Mouse (Mus musculus): ENCODE measurements around the gene Igf1r. TPM values are rescaled to one million over a fixed set of nuclear protein-coding genes. Genes with fewer than 3 reads are reported as not detected.
A peak's percentile ranks its signal among the peaks of the same experiment; 100 is the strongest.

The Igf1r gene
- polyA plus RNA-seq, 1 experiment from 2014 or later = 15.2 TPM

DNA sequence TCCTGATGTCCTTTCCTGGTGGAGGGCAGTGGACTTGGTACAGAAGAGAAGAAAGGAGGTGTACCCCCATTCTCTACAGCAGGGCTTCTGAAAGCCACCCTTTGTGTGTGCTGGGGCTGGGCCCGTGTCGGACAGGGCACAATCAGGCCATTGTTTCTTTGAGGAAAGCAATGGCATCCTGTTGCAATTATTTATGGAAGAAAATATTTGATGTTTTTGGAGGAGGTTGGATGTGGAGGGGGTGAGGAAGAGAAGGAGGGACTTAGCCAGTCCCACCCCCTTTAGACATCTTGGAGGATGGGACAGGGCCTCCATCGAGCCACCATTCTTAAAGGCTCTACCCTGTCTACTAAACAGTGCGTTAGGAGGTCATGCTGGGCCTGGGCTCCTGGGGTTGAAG is 142.9 kb downstream of the Igf1r start:
- WGBS = 81% methylated on average over 4 of the region's 4 CpGs

DNA sequence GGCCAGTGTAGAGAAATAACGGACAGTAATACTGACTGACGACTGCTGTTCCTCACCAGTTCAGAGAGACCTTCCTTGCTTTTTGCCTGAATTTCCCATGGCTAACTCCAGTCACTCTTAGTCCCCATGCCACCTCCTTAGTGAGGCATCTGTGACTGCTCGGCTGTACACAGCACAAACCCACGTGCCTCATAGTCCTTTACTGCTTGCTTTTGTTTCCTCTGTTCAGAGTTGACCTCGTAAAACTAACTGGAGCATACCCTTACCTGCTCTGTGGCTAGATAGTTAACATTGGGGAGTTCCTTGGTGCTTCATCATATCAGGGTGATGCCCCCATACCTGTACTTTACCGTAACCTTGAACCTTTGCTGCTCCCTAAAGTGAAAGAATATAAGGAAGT is 143.8 kb downstream of the Igf1r start:
- Histone ChIP-seq H3K4me2 (replicated peaks) (no peak overlapping the region), H3K9ac (no peak overlapping the region), H3K4me1 (replicated peaks) (peaks cover 14% of the 10 kb centered on the region; the same call in 1 of the 2 replicates), H3K9me3 (no peaks in the 10 kb centered on the region), H3K27me3 (replicated peaks) (no peaks in the 10 kb centered on the region), H3K4me3 (replicated peaks) (no peak overlapping the region), H3K27ac (no peak overlapping the region), H3K36me3 (no peaks in the 10 kb centered on the region)
- ATAC-seq = no peak
- 78% methylated on average over 6 of the region's 6 CpGs for WGBS

More for the DNA sequence above, 142.9 kb downstream of the Igf1r start:
- H3K36me3 ChIP-seq = no peaks in the 10 kb centered on the region
- H3K4me3 ChIP-seq (replicated peaks) = no peak overlapping the region
- H3K9me3 ChIP-seq = no peaks in the 10 kb centered on the region
- no peak overlapping the region for H3K9ac ChIP-seq
- ATAC-seq = no peak
- H3K4me1 ChIP-seq (replicated peaks) = peaks cover 14% of the 10 kb centered on the region; the same call in 1 of the 2 replicates
- no peaks in the 10 kb centered on the region for H3K27me3 ChIP-seq (replicated peaks)
- no peak overlapping the region for H3K4me2 ChIP-seq (replicated peaks)
- H3K27ac ChIP-seq = no peak overlapping the region

DNA sequence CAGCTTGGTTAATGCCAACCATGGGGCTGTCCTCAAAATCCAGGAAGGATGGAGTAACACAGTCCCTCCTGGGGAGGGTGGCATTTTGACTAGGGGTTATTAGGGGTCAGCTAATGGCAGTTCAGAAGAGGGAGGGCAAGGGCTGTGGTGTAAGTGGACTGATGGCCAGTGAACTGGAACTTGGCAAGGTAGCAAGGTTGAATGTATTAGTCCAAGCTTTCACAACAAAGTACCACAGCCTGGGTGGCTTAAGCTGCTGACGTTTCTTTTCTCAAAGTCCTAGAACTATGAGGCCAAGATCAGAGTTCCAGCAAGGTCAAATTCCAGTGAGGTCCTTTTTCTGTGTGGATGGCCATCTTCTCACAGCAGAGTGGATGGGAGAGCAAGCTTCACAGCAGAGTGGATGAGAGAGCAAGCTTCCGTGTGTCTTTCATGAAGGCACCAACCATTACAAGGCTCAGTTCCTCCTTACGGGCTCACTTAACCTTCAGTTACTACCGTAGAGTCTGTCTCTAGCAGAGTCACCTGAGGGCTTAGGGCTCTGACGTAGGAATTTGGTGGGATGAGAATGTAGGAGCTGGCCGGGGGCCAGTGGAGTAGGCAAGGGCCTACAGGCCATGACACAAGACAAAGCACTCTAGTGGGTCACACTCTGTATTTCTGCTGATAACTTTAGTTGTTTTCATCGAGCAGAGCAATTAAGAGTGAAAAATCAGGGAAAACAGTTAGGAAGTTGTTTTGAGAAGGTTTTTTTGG is 144.6 kb downstream of the Igf1r start:
- Histone ChIP-seq H3K27me3 (replicated peaks) (no peaks in the 10 kb centered on the region), H3K4me2 (replicated peaks) (no peak overlapping the region), H3K36me3 (no peaks in the 10 kb centered on the region), H3K4me1 (replicated peaks) (peaks cover 14% of the 10 kb centered on the region; the same call in 1 of the 2 replicates), H3K9ac (no peak overlapping the region), H3K27ac (no peak overlapping the region), H3K9me3 (no peaks in the 10 kb centered on the region), H3K4me3 (replicated peaks) (no peak overlapping the region)
- no peak for ATAC-seq
- WGBS = 86% methylated on average over 7 of the region's 7 CpGs

DNA sequence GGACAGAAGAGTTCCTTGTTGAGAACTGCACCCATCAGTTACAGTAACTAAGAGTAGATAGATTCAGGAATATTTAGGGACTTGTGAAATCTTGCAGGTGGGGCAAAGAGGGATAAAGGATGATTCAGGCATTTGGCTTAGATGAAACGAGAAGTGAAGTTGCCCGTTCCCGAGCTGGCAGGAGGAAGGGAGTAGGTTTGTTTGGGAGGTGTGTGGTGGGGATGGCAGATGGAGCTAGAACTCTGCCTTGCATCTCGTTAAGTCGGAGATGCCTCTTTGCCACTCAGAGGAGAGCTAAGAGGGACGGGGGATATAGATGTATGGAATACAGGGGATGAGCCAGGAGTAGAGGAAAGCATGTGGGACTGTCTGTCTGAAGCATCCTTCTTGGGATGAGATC is 145.5 kb downstream of the Igf1r start:
- H3K9me3 ChIP-seq = no peaks in the 10 kb centered on the region
- peaks cover 10% of the 10 kb centered on the region; the same call in 1 of the 2 replicates for H3K4me1 ChIP-seq (replicated peaks)

DNA sequence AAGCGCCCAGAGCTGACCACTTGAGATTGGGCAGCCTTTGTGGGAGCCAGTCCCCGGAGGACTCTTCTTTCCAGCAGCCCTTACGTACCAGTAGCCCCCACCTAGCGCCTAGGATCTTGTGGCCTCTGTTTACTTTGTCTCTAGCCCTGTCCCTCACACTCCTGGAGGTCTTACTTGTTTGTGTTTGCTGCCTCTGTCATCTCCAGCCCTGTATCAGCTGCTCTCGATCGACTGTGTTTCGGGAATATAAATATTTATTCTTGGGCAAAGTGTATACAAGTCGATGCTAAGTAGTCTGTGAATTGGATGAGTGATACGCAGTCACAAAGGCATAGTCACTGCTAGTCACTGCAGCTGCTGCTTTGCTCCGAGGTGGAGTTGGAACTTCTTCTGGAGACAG is 147.8 kb downstream of the Igf1r start:
- no peak overlapping the region for H3K27ac ChIP-seq
- no peak overlapping the region for H3K4me2 ChIP-seq (replicated peaks)
- no peaks in the 10 kb centered on the region for H3K27me3 ChIP-seq (replicated peaks)
- WGBS = 44% methylated on average over 10 of the region's 10 CpGs
- 0 out of 2 replicates have a peak, but pooled peaks cover 4% of the 10 kb centered on the region for H3K4me1 ChIP-seq (replicated peaks)
- H3K4me3 ChIP-seq (replicated peaks) = no peak overlapping the region
- no peaks in the 10 kb centered on the region for H3K9me3 ChIP-seq
- no peaks in the 10 kb centered on the region for H3K36me3 ChIP-seq
- H3K9ac ChIP-seq = no peak overlapping the region
- ATAC-seq = peak; percentile 39; the same call in 1 of the 2 replicates

More for the DNA sequence above, 145.5 kb downstream of the Igf1r start:
- Histone ChIP-seq H3K36me3 (no peaks in the 10 kb centered on the region), H3K9ac (no peak overlapping the region), H3K27me3 (replicated peaks) (no peaks in the 10 kb centered on the region), H3K27ac (no peak overlapping the region), H3K4me3 (replicated peaks) (no peak overlapping the region), H3K4me2 (replicated peaks) (no peak overlapping the region)
- WGBS = 94% methylated on average over 6 of the region's 6 CpGs
- ATAC-seq = no peak

DNA sequence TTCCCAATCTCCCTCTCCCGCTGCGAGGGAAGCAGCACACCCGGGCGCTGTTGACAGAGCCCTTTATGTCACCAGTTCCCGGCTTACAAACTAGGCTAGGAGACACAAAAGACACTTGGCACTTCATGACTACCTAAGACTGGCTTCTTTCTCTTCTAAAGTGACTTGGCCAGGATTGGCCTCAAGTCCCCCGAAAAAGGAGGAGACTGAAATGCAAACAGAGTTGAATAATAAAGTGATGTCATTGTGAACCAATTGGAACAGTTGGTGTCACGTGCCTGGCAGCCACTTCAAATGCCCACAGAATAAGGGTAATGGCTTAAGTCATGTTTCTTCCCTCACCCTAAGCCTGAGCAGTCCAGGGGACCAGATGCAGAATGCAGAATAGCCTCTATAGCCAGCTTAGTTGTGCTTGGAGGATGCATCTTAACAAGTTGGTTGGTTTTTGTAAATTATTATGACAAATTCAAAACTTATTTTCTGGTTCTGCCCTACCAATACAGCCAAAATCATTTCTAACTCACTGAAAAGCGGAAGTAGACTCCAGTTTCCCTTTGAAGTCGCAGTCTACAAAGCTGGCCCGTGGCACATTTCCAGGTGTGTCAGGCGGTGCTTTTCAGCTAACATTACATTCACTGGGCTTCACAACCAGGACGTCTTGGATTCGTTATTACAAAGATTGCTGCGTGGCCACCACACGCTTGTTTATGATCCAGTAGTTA is 150.0 kb downstream of the Igf1r start:
- no peak overlapping the region for H3K4me2 ChIP-seq (replicated peaks)
- H3K27ac ChIP-seq = no peak overlapping the region
- H3K36me3 ChIP-seq = no peaks in the 10 kb centered on the region
- ATAC-seq = no peak
- WGBS = 64% methylated on average over 15 of the region's 15 CpGs
- H3K27me3 ChIP-seq (replicated peaks) = no peaks in the 10 kb centered on the region
- no peak overlapping the region for H3K4me3 ChIP-seq (replicated peaks)
- H3K4me1 ChIP-seq (replicated peaks) = 0 out of 2 replicates have a peak, but pooled peaks cover 4% of the 10 kb centered on the region
- H3K9ac ChIP-seq = no peak overlapping the region
- H3K9me3 ChIP-seq = no peaks in the 10 kb centered on the region

DNA sequence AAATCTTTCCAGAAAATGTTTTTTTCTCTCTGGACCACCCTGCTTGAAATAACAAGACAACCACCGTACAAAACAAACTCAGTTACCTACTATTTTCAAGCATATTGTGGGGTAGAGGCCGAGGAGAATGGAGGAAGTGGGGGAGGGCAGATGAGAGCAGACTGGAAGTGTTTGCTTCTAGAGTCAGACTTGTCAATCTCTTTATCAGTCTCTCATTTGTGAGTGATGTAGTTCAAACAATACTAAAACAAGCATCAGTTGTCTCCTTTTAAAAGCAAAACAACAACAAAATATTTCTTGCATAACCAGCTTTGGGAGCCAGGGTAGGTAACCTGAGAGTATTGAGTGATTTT is 150.5 kb downstream of the Igf1r start:
- no peaks in the 10 kb centered on the region for H3K27me3 ChIP-seq (replicated peaks)
- no peak overlapping the region for H3K4me2 ChIP-seq (replicated peaks)
- H3K4me3 ChIP-seq (replicated peaks) = no peak overlapping the region
- H3K27ac ChIP-seq = no peak overlapping the region
- 32% methylated on average over 2 of the region's 2 CpGs for WGBS
- no peak for ATAC-seq
- 0 out of 2 replicates have a peak, but pooled peaks cover 4% of the 10 kb centered on the region for H3K4me1 ChIP-seq (replicated peaks)
- no peaks in the 10 kb centered on the region for H3K9me3 ChIP-seq
- no peak overlapping the region for H3K9ac ChIP-seq
- H3K36me3 ChIP-seq = no peaks in the 10 kb centered on the region

DNA sequence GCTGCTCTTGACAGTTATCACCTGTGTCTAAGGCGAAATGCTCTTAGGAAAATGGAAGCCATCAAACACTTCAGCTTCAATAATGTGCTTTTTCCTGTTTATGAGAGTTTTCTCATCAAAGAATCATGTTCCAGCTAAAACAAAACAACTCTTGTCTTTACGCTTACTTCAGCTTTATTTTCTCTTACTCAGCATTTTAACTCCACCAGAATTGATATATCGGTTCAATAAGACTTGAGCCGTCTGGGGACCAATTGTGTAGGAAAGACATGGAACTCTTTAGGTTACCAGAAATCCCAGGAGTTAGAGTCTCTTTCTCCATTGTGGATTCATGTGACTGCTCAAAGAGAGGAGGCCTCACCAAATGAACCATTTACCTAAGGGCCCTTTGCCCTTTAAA is 158.9 kb downstream of the Igf1r start:
- no peak overlapping the region for H3K4me2 ChIP-seq (replicated peaks)
- no peak overlapping the region for H3K4me3 ChIP-seq (replicated peaks)
- ATAC-seq = no peak
- 0 out of 2 replicates have a peak, but pooled peaks cover 3% of the 10 kb centered on the region for H3K4me1 ChIP-seq (replicated peaks)
- no peaks in the 10 kb centered on the region for H3K9me3 ChIP-seq
- no peaks in the 10 kb centered on the region for H3K36me3 ChIP-seq
- H3K27me3 ChIP-seq (replicated peaks) = no peaks in the 10 kb centered on the region
- WGBS = 94% methylated on average over 4 of the region's 4 CpGs
- no peak overlapping the region for H3K27ac ChIP-seq
- H3K9ac ChIP-seq = no peak overlapping the region

DNA sequence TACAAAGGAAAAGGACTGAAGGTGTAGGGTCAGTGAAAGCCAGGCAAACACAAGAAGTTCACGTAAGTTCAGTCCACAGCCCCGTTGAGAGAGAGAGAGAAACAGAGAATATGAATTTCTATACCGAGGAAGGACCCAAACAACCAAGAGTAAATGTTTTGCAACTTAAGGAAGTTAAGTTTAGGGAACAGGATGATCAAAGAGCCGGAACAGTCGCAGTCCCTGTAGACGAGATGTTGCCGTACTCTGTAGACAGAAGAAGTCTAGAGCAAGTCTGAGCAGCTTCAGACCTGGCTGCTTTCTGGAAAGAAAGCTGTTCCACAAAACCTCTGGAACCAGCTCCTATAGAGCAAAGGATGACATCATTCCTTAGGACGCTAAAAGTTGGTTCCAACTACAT is 160.0 kb downstream of the Igf1r start:
- no peak overlapping the region for H3K4me2 ChIP-seq (replicated peaks)
- H3K4me1 ChIP-seq (replicated peaks) = 0 out of 2 replicates have a peak, but pooled peaks cover 3% of the 10 kb centered on the region
- H3K36me3 ChIP-seq = no peaks in the 10 kb centered on the region
- H3K9me3 ChIP-seq = no peaks in the 10 kb centered on the region
- WGBS = 77% methylated on average over 8 of the region's 8 CpGs
- no peaks in the 10 kb centered on the region for H3K27me3 ChIP-seq (replicated peaks)
- H3K4me3 ChIP-seq (replicated peaks) = no peak overlapping the region
- ATAC-seq = no peak
- H3K9ac ChIP-seq = no peak overlapping the region
- H3K27ac ChIP-seq = no peak overlapping the region

DNA sequence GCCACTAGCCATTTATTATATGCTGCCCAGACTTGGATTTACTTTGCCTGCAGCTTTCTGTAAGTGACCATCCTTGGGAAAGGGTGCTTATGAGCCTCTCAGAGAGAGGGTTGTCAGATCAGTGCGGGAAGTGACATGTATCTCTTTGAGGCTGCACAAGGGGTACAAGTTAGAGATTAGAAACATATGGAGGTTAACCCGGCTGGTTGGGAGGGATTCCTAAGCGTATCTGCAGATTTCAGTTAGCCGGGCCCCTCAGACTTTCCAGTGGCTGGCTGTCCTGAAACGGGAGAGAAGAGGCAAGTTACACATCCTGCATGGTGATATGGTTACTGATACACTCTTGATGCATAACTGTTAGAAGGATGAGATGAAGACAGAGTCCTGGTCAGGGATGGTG is 161.7 kb downstream of the Igf1r start:
- Histone ChIP-seq H3K9me3 (no peaks in the 10 kb centered on the region), H3K27ac (no peak overlapping the region), H3K4me3 (replicated peaks) (no peak overlapping the region), H3K9ac (no peak overlapping the region), H3K4me1 (replicated peaks) (0 out of 2 replicates have a peak, but pooled peaks cover 3% of the 10 kb centered on the region), H3K4me2 (replicated peaks) (no peak overlapping the region), H3K27me3 (replicated peaks) (no peaks in the 10 kb centered on the region), H3K36me3 (no peaks in the 10 kb centered on the region)
- ATAC-seq = no peak
- WGBS = 62% methylated on average over 5 of the region's 5 CpGs

DNA sequence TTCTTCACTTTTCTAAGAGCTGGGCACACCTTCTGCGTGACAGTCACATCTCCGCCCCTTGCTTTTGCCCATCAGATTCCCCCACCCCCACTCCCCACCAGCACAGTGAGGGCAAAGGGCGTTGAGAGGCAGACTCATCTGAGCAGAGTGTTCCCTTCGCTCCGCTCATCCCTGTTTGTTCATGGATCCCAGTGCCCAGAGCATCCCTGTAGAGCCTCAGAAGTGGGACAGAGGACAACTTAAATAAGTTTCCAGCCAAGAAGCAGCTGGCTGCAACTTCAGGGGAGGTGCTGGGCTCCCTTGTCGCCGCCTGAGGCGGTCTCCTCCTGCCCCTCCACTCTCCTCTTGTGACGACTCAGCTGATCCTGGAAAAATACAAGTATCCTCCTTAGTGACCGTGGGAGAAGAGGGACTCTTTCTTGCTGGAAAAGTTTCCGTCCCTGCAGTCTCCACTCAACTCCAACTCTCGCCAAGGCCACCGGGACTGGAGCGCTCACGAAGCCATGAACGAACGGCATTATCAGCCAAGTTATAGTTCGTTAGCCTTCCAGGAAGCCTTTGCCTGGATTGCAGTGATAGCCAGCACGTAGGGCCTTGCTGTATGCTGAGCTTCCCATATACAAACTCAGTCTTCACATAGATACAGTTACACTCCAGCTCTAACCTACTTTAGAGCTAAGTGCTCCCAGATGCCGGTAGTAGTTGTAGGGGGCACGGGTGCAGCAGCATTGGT is 162.5 kb downstream of the Igf1r start:
- no peak for ATAC-seq

DNA sequence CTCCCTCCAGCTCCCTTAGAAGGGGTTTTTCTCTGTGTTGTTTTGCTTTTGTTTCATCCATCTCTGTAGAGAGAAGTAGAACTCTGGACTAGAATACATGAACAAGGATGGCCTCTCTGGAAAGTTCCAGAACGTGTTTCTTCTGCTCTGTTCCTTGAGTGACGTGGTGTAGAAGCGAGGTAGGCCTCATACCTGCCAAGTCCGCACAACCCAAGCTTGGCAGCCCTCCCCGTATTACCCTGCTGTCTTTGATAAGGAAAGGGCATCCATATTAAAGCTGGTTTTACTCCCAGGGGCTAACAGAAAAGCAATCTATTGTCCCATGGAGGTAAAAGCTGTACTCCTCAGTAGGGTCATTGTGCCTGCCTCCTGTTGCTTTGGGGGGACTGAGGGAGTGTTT is 164.9 kb downstream of the Igf1r start:
- H3K27me3 ChIP-seq (replicated peaks) = no peaks in the 10 kb centered on the region
- H3K27ac ChIP-seq = no peak overlapping the region
- H3K9ac ChIP-seq = no peak overlapping the region
- H3K4me3 ChIP-seq (replicated peaks) = no peak overlapping the region
- no peaks in the 10 kb centered on the region for H3K9me3 ChIP-seq
- H3K4me1 ChIP-seq (replicated peaks) = 0 out of 2 replicates have a peak, but pooled peaks cover 3% of the 10 kb centered on the region
- H3K4me2 ChIP-seq (replicated peaks) = no peak overlapping the region
- ATAC-seq = no peak
- no peaks in the 10 kb centered on the region for H3K36me3 ChIP-seq
- 81% methylated on average over 5 of the region's 5 CpGs for WGBS

More for the DNA sequence above, 162.5 kb downstream of the Igf1r start:
- Histone ChIP-seq H3K36me3 (no peaks in the 10 kb centered on the region), H3K4me3 (replicated peaks) (no peak overlapping the region), H3K9me3 (no peaks in the 10 kb centered on the region), H3K27ac (no peak overlapping the region), H3K4me2 (replicated peaks) (no peak overlapping the region), H3K4me1 (replicated peaks) (0 out of 2 replicates have a peak, but pooled peaks cover 3% of the 10 kb centered on the region), H3K27me3 (replicated peaks) (no peaks in the 10 kb centered on the region), H3K9ac (no peak overlapping the region)
- 76% methylated on average over 21 of the region's 21 CpGs for WGBS

Measured in intestine, embryonic 15.5 days (tissue).